Mouse (Mus musculus) heart, postnatal 0 days (tissue): Measurements from ENCODE around the gene Pllp. TPM values are rescaled to one million over a fixed set of nuclear protein-coding genes. Genes with fewer than 3 reads are reported as not detected.

Source experiments
- ATAC-seq: fragments of 200-750 bp; cut with Nextera tagmentation; 2 replicates; pipeline ENCODE4 v1.8.0; 2017; ENCODE audit warnings: low read depth, moderate number of reproducible peaks, moderate library complexity; ENCODE audit not compliant: insufficient read depth
- DNase-seq: peaks from one replicate; pipeline ENCODE4 v3.0.0-alpha.2; 2016; ENCODE audit warnings: low spot score
- H3K27ac ChIP-seq: fragments of 300-500 bp; sonication (generic); 2 replicates; pipeline ENCODE4 v1.5.1; 2014; ENCODE audit warnings: low read depth, mild to moderate bottlenecking
- H3K27me3 ChIP-seq: fragments of 300-500 bp; sonication (generic); 2 replicates; pipeline ENCODE4 v1.6.1; 2014; ENCODE audit warnings: low read length, mixed read lengths; ENCODE audit not compliant: control insufficient read depth, insufficient read depth
- H3K36me3 ChIP-seq: fragments of 300-500 bp; sonication (generic); replicated peaks from 2 replicates; pipeline ENCODE4 v1.6.1; 2014; ENCODE audit warnings: low read length, mixed read lengths; ENCODE audit not compliant: control insufficient read depth, insufficient read depth
- H3K4me1 ChIP-seq: fragments of 300-500 bp; sonication (generic); 2 replicates; pipeline ENCODE4 v1.6.1; 2014; ENCODE audit warnings: antibody characterized with exemption; ENCODE audit not compliant: control insufficient read depth, insufficient read depth
- H3K4me2 ChIP-seq: fragments of 300-500 bp; sonication (generic); 2 replicates; pipeline ENCODE4 v1.6.1; 2014; ENCODE audit warnings: low read depth, mild to moderate bottlenecking, low read length, moderate library complexity
- H3K4me3 ChIP-seq: fragments of 300-500 bp; sonication (generic); 2 replicates; pipeline ENCODE4 v1.5.1; 2014; ENCODE audit warnings: low read depth, low read length
- H3K9ac ChIP-seq: fragments of 300-500 bp; sonication (generic); replicated peaks from 2 replicates; pipeline ENCODE4 v1.6.1; 2014; ENCODE audit warnings: low read depth, low read length, mixed read lengths
- H3K9me3 ChIP-seq: fragments of 300-500 bp; sonication (generic); replicated peaks from 2 replicates; pipeline ENCODE4 v1.6.1; 2016; ENCODE audit warnings: low read length; ENCODE audit not compliant: control insufficient read depth
- CTCF ChIP-seq: IDR thresholded peaks from 2 replicates; pipeline ENCODE4 v1.5.1; 2016; ENCODE audit warnings: antibody characterized with exemption, control low read depth, low read depth
- EP300 ChIP-seq: IDR thresholded peaks from 2 replicates; pipeline ENCODE4 v1.6.1; 2016; ENCODE audit warnings: antibody characterized with exemption, low read depth
- WGBS: fragments of 180-500 bp; shearing (Covaris S2); extraction: QIAGEN DNeasy Blood & Tissue Kit; methylation state at CpG from one replicate; pipeline ENCODE4 v1.1.7; 2014; 5-methylcytosine and 5-hydroxymethylcytosine counted together
- polyA plus RNA-seq: library from polyadenylated mRNA; unstranded; fragments of >200 nt; fragmentation: Nextera tagmentation; extraction: Ambion mirVana; gene quantifications from 2 replicates; pipeline ENCODE4 v1.2.1, GENCODE M21; 2015
- total RNA-seq: library from RNA; depleted of rRNA; stranded (reverse); fragments of >200 nt; gene quantifications from 2 replicates; pipeline ENCODE4 v1.2.3, GENCODE M21; 2014; ENCODE audit warnings: low replicate concordance

Gene Pllp
- total and polyA plus RNA-seq, 2 experiments from 2014 or later: 0.36 to 5.0 TPM

DNA sequence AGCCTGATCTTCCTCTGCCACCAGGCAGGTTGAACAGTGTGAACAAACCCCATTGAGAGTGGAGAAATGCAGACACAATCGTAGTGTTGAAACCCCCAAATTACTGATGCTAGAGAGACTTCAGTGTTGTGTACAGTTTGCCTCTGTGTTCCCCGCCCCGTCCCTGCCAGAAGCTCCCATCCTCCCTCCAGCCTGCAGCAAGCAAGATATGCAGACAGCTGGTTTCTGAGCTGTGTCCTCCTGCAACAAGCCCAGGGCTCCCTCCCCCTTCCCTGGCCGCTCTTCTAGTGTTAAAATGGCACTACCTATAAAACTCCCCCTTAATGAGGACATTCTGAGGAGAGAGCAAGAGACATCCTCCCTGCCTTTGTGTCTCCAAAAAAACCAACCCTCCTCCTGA is 33.2 kb upstream of the Pllp start:
- H3K4me3 ChIP-seq: no peak overlapping the region
- no peak for DNase-seq
- no peaks in the 10 kb centered on the region for H3K36me3 ChIP-seq
- no peak overlapping the region for H3K9ac ChIP-seq
- no peak overlapping the region for H3K4me2 ChIP-seq
- no peak overlapping the region for H3K27ac ChIP-seq
- H3K4me1 ChIP-seq: no peaks in the 10 kb centered on the region; the same call in 1 of the 2 replicates
- no peaks in the 10 kb centered on the region for H3K27me3 ChIP-seq
- TF ChIP-seq EP300 (no peak), CTCF (no peak)
- 56% methylated on average over 4 of the region's 4 CpGs for WGBS
- ATAC-seq: no peak
- H3K9me3 ChIP-seq: 0 out of 2 replicates have a peak, but pooled peaks cover 4% of the 10 kb centered on the region

DNA sequence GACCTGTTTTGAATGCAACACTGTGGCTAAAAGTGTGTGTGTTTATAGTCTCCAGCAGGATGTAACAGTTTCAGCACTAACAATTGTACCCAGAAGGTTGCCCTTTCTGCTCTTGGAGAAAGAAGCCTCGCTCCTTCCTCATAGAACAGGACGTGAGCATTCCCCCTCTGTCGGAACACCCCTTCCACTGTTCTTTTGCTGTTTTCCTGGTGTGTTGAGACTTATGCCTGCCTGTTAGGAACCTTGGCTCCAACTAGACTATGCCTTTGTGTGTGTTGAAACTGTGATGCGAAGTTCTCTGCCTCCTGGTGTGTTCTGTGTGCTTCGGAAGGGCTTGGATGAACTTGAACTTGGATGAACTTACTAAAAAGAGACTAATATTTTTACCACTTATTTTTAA is 29.9 kb upstream of the Pllp start:
- Histone ChIP-seq H3K27ac (no peak overlapping the region), H3K4me1 (no peaks in the 10 kb centered on the region), H3K27me3 (no peaks in the 10 kb centered on the region), H3K9ac (no peak overlapping the region), H3K9me3 (0 out of 2 replicates have a peak, but pooled peaks cover 4% of the 10 kb centered on the region), H3K4me3 (no peak overlapping the region), H3K4me2 (no peak overlapping the region), H3K36me3 (no peaks in the 10 kb centered on the region)
- no peak for DNase-seq
- ATAC-seq: no peak
- TF ChIP-seq EP300: no peak
- no peak for TF ChIP-seq CTCF
- WGBS: 72% methylated on average over 5 of the region's 5 CpGs

DNA sequence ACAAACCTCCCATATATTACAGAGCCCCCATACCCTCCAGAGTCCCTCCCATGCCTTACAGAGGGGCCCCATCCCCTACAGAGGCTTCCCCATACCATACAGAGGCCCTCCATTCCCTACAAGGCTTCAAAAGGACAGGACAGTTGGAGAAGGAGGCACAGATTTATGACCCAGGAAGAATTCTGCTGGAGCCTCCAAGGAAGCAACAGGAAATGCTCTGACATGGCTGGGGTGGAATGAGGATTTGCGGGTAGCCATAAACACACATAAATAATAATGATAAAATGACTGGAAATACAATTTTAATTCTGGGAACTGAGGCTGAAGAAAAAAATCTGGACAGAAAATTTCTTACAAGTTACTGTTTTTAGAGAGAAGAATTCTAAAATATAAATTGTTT is 20.8 kb upstream of the Pllp start:
- Histone ChIP-seq H3K9me3 (no peaks in the 10 kb centered on the region), H3K4me1 (no peaks in the 10 kb centered on the region), H3K36me3 (no peaks in the 10 kb centered on the region), H3K27me3 (no peaks in the 10 kb centered on the region), H3K9ac (no peak overlapping the region), H3K4me3 (no peak overlapping the region), H3K4me2 (no peak overlapping the region), H3K27ac (no peak overlapping the region)
- WGBS: 77% methylated on average over 1 of the region's 1 CpGs
- ATAC-seq: no peak
- DNase-seq: no peak
- no peak for TF ChIP-seq CTCF
- TF ChIP-seq EP300: no peak

DNA sequence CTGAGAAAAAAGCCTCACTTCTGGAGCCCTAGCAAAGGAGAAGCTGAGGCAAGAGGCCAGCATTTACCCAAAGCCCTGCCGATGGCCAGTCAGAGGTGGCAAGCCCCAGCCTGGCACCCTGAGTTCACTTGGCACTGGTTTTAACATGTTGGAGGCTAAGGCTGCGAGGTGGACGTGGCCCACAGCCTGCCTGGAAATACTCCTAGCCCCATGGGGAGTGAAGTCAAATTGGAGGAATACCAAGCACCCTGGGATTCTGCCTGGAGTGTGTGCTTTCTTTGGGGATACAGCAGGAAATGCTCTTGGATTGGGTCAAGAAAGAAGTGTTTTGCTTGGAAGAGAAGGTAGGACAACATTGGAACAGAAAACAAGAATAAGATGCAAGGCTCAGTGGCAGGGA is 19.8 kb upstream of the Pllp start:
- no peak for DNase-seq
- no peaks in the 10 kb centered on the region for H3K36me3 ChIP-seq
- no peak overlapping the region for H3K4me3 ChIP-seq
- WGBS: 62% methylated on average over 3 of the region's 3 CpGs
- no peaks in the 10 kb centered on the region for H3K4me1 ChIP-seq
- no peak overlapping the region for H3K4me2 ChIP-seq
- TF ChIP-seq CTCF: no peak
- TF ChIP-seq EP300: no peak
- H3K27ac ChIP-seq: no peak overlapping the region
- H3K9me3 ChIP-seq: no peaks in the 10 kb centered on the region
- H3K9ac ChIP-seq: no peak overlapping the region
- H3K27me3 ChIP-seq: no peaks in the 10 kb centered on the region
- ATAC-seq: no peak

DNA sequence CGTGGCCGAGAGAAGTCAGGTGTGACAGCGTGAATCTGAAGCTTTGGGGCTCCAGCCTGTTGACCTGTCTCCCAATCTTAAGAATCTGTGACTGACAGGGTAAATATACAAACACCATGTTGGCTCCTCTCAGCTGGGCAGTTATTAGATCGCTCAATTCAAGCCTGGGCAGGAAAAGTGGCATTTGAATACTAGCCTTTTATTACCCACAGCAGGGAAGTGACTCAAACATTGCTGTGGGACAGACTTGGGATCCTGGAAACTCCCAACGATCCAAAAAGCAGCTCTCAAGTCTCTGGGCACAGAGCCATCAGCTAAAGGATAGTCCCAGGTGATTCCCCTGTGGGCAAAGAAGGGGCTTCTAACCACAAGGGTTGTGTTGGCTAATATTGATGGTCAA is 18.5 kb upstream of the Pllp start:
- ATAC-seq (no peak), DNase-seq (no peak)
- H3K36me3 ChIP-seq: no peaks in the 10 kb centered on the region
- H3K9ac ChIP-seq: no peak overlapping the region
- H3K4me3 ChIP-seq: no peak overlapping the region
- H3K4me1 ChIP-seq: no peaks in the 10 kb centered on the region
- 55% methylated on average over 5 of the region's 5 CpGs for WGBS
- H3K27me3 ChIP-seq: no peaks in the 10 kb centered on the region
- no peak overlapping the region for H3K27ac ChIP-seq
- no peak for TF ChIP-seq EP300
- TF ChIP-seq CTCF: no peak
- no peaks in the 10 kb centered on the region for H3K9me3 ChIP-seq
- H3K4me2 ChIP-seq: no peak overlapping the region

DNA sequence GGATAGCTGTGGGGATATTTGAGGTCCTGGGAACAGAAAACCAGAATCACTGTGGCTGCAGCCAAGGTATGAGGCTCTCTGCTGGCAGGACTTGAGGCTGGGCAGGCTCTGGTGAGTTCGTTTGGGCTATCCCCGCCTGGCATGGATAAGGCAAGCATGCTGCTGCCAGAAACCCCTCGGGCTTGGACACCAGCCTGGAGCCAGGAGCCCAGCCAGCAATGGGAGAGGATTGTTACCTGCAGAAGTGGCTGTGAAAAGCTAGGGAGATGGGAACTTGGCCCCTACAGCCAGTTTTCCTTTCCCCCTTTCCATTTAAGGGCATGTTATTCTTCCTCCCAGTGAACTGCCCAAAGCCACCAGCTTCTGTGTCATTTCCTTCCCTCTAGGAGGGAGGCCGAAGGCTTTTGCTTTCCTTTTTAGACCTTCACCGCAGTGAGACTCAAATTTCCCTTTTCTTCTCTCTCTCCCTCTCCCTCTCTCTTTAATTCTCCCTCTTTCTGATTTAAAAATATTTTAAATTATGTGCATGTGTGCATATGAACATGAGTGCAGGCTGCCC is 15.2 kb upstream of the Pllp start:
- H3K27ac ChIP-seq: peak overlapping the region; percentile 44; the same call in 1 of the 2 replicates

More for the DNA sequence above, 15.2 kb upstream of the Pllp start:
- 13% methylated on average over 5 of the region's 5 CpGs for WGBS
- H3K9me3 ChIP-seq: no peaks in the 10 kb centered on the region
- H3K36me3 ChIP-seq: no peaks in the 10 kb centered on the region
- no peak overlapping the region for H3K4me3 ChIP-seq
- H3K9ac ChIP-seq: no peak overlapping the region
- peak; percentile 40 for DNase-seq
- 0 out of 2 replicates have a peak, but pooled peaks have one; percentile 4 for ATAC-seq
- TF ChIP-seq EP300: no peak
- peak; percentile 1; the same call in 1 of the 2 replicates for TF ChIP-seq CTCF
- peaks cover 7% of the 10 kb centered on the region; the same call in 1 of the 2 replicates for H3K4me1 ChIP-seq
- H3K27me3 ChIP-seq: no peaks in the 10 kb centered on the region
- H3K4me2 ChIP-seq: peak overlapping the region; percentile 14; the same call in 1 of the 2 replicates
